Mouse (Mus musculus) E14TG2a.4 (cell line): ENCODE results near the gene Cox5a.

ENCODE experiments used
- CTCF ChIP-seq: conservative IDR thresholded peaks from 2 replicates; pipeline ENCODE4 v1.5.1; 2014; ENCODE audit warnings: low read length
- NANOG ChIP-seq: IDR thresholded peaks from 2 replicates; pipeline ENCODE4 v1.6.1; 2014; ENCODE audit warnings: borderline replicate concordance, low read length, mixed read lengths

GRCm38 (mm10) chr9:57523754-57524153 lies 2.7 kb downstream of the Cox5a start:
- peak; percentile 64 for TF ChIP-seq CTCF
- no peak for TF ChIP-seq NANOG
